Mouse (Mus musculus) regulatory T cell (primary cell): ENCODE measurements around the gene Smok3a.
"Not testable (repeated sequence)": the region's sequence is repeated elsewhere in the genome, so short reads cannot be mapped to it uniquely, and the experiment has no call there.

Experiments used
- in situ Hi-C: fragments of 300-600 bp; cut with MboI, MseI; formaldehyde crosslinking; loops from one replicate; pipeline ENCODE4 v1.15.1; 2025; ENCODE audit warnings: high pct_unique_total_duplicates

The Smok3a gene

DNA sequence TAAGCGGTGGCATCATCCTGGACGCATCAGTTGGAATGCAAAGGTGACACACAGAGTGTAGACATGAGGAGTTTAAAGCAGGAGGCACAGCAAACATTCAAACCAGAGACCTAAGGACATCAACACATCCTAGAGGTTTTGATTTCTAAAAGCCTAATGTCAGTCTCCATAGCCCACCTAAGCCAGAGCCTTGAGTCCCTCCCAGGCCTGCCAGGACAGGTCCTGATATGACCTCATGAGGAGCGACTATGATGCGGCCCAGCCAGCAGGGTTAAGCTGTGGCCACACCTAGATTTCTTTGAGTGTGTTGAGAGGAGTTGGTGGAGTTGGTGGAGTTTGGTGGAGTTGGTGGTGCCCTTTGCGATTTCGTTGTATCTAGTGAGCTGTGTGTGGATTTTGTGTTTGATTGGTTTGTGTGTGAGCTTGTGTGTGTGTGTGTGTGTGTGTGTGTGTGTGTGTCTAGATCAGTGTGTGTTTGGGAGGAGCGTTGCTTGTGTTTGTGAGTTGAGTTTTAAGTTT lies at the start of gene Smok3a, which contains the start of gene Smok3b:
TSS of gene Smok3a (plus strand) at position 301 of the 519 bp plus-strand sequence.
TSS of gene Smok3b (plus strand) at position 469 of the 519 bp plus-strand sequence.
- in situ Hi-C loops = not testable (repeated sequence)

DNA sequence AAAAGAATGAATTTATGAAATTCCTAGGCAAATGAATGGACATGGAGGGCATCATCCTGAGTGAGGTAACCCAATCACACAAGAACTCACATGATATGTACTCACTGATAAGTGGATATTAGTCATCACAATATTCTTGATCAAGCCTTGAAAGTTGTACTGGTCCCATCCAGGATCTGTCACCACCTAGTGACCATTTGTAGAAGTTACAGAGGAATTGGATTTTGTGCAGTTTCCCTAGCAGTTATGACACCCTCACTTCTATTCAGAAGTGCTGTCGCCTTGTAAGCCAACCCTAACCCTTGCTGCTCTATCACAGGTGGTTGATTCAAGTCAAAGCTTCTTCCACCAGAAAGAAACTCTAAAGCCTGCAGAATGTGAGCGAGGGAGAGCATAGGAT lies 47.9 kb upstream of the Smok3a start:
- in situ Hi-C loops = no loop called here

DNA sequence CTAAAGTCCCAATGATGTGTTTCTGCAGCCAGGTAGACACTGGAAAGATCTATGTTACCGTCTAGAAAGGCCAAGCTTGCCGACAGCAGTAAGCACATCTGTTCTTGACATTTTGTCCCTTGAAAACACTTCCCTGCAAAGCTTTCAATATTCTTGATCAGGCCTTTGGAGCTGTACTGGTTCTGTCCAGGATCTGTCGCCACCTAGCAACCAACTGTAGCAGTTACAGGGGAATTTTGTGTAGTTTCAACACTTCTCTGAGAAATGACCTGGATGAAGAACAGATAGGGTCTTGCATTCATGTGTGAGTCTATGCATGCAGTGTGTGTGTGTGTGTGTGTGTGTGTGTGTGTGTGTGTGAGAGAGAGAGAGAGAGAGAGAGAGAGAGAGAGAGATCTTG lies 47.3 kb upstream of the Smok3a start:
- in situ Hi-C loops = no loop called here

DNA sequence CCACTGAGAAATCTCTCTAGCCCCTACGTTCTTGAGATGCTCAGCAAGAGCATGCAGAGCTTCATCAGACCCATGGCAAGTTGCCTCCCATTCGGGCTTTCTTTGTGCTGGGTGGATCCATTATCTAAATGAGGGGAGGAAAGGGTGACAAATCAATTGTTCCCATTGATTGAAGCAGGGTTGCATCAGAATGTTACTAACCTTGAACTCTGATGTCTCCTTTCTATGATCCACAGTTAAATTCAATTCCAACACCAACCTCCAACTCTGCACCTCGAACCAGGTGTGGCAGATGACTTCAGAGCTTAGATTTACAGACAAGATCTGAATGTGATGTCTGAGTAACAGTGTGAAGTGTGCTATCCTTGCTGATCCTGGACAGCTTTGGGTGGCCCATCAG lies 46.3 kb upstream of the Smok3a start:
- in situ Hi-C loops = no loop called here

DNA sequence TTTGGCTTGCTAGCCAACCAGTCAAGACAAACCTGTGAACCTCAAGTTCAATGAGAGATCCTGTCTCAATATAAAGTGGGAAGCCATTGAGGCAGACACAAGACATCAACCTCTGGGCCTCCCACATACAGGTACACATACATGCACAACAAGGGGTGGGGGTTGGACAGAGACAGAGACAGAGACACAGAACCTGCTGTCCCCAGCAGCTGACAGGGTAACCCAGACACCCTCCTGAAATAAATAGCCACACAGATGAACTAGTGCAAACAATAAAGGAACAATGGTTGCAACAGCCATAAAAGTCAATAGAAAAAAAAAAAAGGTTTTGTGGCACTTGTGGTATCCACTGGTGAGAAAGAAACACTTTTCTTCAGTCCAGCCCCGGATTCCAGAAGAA lies 45.6 kb upstream of the Smok3a start:
- in situ Hi-C loops = no loop called here

DNA sequence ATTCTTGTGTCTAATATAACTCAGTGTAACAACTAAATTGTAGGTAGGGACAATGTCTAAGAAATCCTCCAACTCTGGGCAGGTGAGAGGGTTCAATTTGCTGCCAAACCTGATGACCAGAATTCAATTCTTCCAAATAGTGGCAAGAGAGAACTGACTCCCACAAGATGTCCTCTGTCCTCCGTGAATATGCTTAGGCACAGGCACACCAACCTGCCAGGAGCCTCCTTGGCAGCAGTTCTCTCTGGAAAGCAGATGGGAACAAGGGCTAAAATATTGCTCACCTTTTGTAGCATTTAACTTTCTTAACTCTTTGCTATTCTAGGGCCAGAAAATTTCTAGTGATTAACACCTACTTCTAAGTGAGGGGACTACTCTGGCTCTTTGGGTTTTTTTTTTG lies 43.8 kb upstream of the Smok3a start:
- in situ Hi-C loops = no loop called here

DNA sequence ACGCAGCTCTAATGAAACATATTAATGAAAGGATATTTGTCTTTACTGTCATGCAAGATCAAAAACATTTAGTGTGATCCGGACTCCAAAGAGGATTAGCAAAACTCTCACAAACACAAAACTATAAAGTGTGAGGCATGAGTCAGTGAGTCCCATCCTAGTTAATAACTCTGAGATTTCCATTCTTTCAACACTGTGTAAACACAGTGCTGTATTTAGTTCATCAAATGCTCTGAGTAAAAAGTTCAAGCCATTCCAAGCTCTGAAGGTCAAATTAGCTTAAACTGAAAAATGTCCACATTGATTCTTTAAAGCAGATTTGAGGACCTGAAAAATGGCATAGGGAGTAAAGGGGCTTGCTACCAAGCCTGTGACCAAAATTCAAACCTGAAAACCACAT lies 42.0 kb upstream of the Smok3a start:
- in situ Hi-C loops = no loop called here

DNA sequence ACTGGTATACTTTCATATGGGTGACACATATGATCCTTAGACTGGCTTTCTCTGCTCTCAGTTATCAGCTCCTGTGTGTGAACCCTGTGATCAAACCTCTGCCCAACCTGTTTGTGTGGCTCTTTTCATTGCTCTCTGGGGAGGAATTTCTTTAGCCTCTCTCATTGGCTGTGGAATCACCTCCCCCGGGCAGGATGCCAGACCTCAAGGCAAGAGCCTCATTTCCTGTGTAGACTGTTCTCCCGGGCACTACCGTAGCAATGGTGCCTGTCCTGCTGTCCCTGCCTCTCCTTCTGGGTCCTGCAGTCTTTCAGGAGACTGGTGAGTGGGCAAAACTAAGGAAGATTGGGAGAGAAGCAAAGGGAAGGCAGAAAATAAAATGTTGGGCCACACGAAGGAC lies 39.8 kb upstream of the Smok3a start, which contains the start of gene Azgp1:
TSS of gene Azgp1 (plus strand) at position 221 of the 400 bp plus-strand sequence.
- in situ Hi-C loops = no loop called here

DNA sequence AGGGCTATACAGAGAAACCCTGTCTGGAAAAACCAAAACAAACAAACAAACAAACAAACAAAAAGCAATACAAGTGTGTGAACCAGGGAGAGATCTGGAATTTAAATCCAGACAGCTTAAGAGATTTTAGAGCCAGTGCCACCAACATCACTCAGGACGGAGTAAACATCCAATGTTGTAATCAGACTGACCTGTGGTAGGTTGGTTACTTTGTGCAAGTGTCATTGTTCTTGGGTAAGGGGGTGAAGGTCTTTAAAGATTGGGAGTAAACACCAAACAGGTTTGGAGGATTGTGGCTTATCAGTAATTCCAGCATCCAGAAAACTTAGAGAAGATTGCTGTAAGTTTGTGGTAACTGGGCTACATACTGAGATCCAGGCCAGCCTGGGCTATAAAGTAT lies 34.7 kb upstream of the Smok3a start:
- in situ Hi-C loops = no loop called here

DNA sequence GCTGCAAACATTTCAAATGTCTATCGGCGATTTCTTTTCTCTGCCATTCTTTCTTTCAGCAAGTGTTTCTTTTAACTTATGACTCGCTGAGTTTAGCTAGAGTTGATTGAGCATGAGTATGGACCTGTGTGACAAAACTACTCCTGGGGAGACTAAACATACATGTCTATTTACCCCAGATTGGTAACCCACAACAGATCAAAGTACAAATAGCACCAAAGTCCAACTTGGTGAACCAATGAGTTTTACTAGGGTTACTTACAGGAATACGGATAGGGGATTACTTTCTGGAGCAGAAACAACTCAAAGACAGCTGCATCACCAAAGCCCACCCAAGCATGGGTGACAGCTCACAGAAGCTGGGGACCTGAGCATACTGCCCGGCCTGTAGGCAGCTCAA lies 11.6 kb upstream of the Smok3a start:
- in situ Hi-C loops = no loop called here

DNA sequence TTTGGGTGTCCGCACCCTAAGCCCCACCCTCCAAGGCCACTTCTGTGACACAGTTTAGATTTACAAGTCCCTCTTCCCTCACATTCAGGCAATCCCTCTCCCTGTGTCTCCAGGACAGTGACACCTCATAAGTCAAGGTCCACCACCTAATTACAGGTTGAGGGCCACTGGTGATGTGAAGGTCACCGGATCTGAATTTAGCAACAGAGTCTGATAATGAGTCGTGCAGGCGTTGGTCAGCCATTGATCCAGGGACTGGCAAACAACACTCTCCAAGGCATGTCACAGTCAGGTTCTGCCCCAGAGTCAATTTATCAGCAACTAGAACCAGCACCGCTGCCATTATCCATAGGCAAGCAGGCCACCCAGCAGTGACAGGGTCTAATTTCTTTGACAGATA lies 8.7 kb upstream of the Smok3a start:
- in situ Hi-C loops = no loop called here

DNA sequence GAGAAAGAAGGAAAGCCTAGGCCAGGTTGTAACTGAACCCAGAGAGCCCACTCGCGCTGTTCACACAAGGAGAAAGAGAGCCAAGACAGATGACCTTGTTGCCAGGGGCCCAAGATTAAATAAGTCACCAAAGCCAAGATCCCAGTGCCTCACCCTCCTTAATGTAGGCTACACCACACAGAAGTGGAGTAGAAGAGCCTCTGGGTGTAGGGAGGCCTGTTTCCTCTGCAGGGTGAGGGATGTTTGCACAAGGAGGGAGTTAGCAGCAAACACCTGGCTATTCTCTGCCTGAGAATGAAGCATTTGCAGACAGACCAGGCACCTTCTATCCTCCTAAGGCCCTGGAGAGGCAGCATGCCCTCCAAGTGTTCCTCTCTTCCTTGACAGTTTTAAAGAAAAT lies 4.5 kb upstream of the Smok3a start:
- in situ Hi-C loops = loop anchor here (5.0 kb wide), 1 partner anchor 36 kb away; the partner anchor contains the start of gene Smok3c

DNA sequence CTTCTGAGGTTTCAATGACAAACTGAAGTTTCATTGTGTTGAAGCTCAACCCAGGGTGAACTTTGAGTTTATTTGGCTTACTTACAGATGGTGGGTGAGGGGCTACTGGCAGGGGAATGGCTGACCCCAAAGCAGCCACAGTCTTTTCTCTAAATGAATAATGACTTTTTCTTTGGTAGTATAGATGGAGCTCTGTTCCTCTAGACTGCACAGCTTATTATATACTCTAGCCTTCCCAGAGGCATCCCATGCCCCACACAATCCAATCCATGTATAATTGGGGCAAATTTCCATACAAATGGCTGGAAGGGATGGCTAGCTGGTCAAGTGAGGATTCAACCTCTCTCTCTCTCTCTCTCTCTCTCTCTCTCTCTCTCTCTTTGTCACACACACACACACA lies 4.1 kb upstream of the Smok3a start:
- in situ Hi-C loops = loop anchor here (5.0 kb wide), 1 partner anchor 35 kb away; the partner anchor contains the start of gene Smok3c

DNA sequence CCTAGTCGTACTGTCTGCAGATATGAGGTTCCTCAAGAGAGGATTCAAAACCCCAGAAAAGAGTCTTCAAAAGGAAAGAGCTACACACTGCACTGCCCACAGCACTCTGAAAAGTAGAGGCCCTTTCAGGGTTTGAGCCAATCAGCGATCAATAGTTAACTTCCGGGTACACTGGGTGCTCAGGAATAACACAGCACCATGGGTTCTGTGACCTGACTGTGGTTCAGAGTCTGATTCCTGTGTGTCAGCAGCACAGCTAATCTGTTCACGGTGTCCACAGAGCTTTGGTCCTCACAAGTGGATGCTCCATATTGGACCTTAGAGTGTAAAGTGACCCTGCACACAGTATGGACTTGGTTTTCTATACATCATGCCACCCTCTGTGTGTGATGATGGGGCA lies 1.5 kb upstream of the Smok3a start:
- in situ Hi-C loops = loop anchor here (5.0 kb wide), 1 partner anchor 33 kb away; the partner anchor contains the start of gene Smok3c

DNA sequence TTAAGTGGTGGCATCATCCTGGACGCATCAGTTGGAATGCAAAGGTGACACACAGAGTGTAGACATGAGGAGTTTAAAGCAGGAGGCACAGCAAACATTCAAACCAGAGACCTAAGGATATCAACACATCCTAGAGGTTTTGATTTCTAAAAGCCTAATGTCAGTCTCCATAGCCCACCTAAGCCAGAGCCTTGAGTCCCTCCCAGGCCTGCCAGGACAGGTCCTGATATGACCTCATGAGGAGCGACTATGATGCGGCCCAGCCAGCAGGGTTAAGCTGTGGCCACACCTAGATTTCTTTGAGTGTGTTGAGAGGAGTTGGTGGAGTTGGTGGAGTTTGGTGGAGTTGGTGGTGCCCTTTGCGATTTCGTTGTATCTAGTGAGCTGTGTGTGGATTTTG lies 31.8 kb downstream of the Smok3a start, which contains the start of gene Smok3c:
TSS of gene Smok3c (plus strand) at position 301 of the 400 bp plus-strand sequence.
- in situ Hi-C loops = loop anchor here (5.0 kb wide), 1 partner anchor 36 kb away; no protein-coding TSS in a partner anchor

DNA sequence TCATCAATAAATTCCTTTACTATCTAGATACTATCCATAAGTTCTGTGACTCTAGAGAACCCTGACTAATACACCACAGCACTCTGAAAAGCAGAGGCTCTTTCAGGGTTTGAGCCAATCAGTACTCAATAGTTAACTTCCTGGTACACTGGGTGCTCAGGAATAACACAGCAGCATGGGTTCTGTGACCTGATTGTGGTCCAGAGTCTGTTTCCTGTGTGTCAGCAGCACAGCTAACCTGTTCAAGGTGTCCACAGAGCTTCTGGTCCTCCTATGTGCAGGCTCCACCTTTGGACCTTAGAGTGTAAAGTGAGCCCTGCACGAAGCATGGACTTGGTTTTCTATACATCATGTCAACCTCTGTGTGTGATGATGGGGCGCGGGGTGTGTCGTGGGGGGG lies 52.7 kb downstream of the Smok3a start:
- in situ Hi-C loops = no loop called here

DNA sequence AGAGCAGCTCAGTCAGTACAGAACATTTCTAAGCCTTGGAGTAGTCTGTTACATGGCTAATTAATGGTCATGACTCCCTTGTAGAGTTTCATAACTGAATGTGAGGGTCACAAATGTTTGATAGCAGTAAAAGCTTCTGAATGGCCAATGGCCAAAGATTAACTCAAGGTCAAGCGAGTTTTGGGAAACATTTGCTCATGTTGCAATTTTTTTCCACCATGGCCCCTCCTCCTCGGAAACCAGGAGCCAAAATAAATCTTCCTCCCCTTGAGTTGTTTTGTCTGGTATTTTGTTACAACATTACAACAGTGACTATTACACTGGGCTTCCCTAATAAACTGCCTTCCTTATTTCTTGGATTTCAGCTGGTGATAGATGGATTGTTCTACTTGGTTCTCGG lies 54.6 kb downstream of the Smok3a start:
- in situ Hi-C loops = no loop called here

DNA sequence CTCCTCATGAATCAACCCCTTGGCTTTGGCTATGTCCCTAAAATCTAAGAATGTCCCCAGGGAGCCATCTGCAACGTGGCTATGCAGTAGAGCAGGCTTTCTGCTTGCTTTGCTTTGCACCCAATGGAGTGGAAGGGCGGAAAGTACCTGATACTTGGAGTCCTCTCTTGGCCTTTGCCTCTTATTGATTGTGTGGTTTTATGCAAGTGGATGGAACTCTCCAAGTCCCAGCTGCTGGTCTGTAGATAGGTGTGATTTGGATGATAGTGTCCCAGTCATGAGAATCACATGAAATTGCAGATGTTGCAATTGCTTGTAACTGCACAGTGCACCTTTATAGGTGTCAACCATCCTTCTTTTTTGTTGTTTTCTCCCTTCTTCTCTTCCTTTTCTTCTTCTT lies 55.1 kb downstream of the Smok3a start:
- in situ Hi-C loops = no loop called here

DNA sequence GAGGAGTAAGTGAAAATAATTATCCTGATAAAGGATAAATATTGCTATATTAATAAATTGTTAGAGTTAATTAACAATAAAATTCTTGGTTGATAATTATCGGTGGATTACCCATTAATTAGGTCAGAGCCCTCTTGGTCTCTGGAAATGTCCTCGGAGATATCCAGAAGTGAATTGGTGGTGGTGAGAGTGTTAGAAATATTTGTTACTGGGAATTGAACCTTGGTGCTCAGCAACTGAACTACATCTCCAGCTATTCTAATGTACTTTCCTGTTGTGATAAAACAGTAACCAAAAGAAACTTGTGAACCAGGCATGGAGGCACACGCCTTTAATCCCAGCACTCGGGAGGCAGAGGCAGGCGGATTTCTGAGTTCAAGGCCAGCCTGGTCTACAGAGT lies 59.4 kb downstream of the Smok3a start:
- in situ Hi-C loops = no loop called here

DNA sequence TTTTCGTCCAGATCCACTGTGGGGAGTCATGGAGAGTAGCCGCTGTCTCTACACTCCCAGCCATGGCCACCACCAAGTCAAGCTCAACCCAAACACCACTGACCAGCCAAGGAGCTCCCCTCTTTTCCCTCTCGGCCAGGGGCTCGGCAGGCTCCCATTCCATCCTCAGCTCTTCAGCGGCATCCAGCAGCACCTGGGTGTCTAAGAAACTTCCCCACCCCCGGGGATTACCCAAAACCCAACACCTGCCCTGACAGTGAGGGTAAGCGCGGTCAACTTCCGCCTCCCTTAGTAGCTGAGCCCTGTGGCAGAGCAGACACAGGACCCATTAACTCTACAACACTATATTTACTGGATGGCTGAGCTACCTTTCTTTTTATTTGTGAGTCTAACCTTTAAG lies 60.4 kb downstream of the Smok3a start:
- in situ Hi-C loops = no loop called here

DNA sequence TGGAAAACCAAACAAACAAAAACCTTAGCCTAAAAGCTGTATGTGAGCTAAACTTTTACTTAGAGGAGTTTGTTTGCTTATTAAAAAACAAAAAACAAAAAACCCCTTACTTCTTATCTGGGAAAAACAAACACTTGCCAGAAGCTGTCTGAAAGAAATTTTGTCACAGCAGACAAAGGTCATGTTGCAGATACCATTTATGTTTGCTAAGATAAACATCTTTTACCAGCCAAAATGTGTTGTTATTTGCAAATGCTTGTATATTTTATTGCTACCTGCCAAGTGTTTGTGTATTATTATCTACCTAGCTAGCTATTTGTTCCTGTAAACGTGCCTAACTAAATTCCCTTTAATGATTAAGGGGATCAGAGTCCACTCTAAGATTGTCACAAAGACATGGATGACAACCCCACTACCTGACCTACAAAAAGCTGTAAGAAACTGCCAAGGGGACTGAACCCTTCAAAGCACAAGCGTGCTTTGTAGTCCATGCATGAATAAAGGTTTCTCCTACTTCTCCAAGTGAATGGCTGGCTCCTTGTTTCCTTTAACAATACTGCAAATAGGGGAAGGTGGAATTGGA lies 62.3 kb downstream of the Smok3a start:
- in situ Hi-C loops = no loop called here

DNA sequence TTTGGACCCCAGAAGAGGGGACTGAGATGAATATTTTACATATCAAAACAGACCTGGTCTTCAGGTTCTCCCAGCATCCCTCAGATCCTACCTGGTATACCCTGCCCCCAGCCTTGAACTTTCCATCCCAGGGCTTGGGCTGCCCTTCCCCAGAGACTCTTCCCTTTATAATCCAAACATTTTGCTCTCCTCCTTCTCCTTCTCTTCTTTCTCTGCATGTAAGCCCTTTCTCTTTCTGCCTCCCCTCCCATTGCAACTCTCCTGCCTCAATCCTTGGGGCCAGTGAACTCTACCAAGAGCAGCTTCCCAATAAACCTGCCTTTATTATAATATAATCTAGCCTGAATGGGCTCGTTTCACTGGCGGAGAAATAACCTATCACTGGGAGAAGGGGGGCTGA lies 62.9 kb downstream of the Smok3a start:
- in situ Hi-C loops = no loop called here
